Comparison of ENCODE assay signal across 8 mouse cellular contexts in genomic region chr2:92431611-92432179, GRCm38 (mm10). TPM values are rescaled to one million over a fixed set of nuclear protein-coding genes. Genes with fewer than 3 reads are reported as not detected.
DNase-seq lines count a peak whose midpoint lies in the region; ATAC-seq and TF ChIP-seq lines count a peak whose summit lies in the region.

No protein-coding gene starts in this region.

- peaks cover 6% of the 10 kb centered on the region for H3K27me3 ChIP-seq in CH12.LX (replicated peaks)
- H3K27me3 ChIP-seq in forebrain, embryonic 10.5 days (ENCODE audit: poor library complexity, severe bottlenecking): peaks cover 9% of the 10 kb centered on the region
- no peaks in the 10 kb centered on the region for H3K27me3 ChIP-seq in limb, embryonic 15.5 days

- DNase-seq in gastrocnemius, adult 2 months: no peak
- no peak for DNase-seq in gastrocnemius, adult 18-20 months (ENCODE audit: low spot score)
- no peak for DNase-seq in CH12.LX (ENCODE audit: extremely low read depth)
- no peak for DNase-seq in forebrain, embryonic 10.5 days (ENCODE audit: extremely low spot score, low spot score)
- DNase-seq in thymus, postnatal 14 days: no peak
- no peak for DNase-seq in yolk sac, embryonic 10.5 days (ENCODE audit: low spot score)
- DNase-seq in B cell, adult 2 months: no peak

- peak overlapping the region; percentile 97 for H3K27ac ChIP-seq in gastrocnemius, adult 2 months
- H3K27ac ChIP-seq in CH12.LX (ENCODE audit: insufficient read depth, low read depth): no peak overlapping the region
- H3K27ac ChIP-seq in forebrain, embryonic 10.5 days: peak overlapping the region; percentile 68; the same call in 1 of the 2 replicates
- peak overlapping the region; percentile 79 for H3K27ac ChIP-seq in limb, embryonic 15.5 days

- no peak overlapping the region for H3K9ac ChIP-seq in CH12.LX (ENCODE audit: insufficient read depth, low read depth)
- H3K9ac ChIP-seq in limb, embryonic 15.5 days: 0 out of 2 replicates have a peak overlapping the region, but pooled peaks have one; percentile 7

- peaks cover 12 to 53% of the 10 kb centered on the region in 2 experiments for H3K36me3 ChIP-seq in CH12.LX (replicated peaks in 1 of 2; ENCODE audit: control insufficient read depth in 1 of 2, insufficient read depth in 1 of 2, low read length in 1 of 2)
- peaks cover 8% of the 10 kb centered on the region for H3K36me3 ChIP-seq in forebrain, embryonic 10.5 days (replicated peaks)
- no peaks in the 10 kb centered on the region for H3K36me3 ChIP-seq in limb, embryonic 15.5 days

- TF ChIP-seq RAD21 in CH12.LX (IDR thresholded peaks at IDR 0.05; ENCODE audit: low read depth, low read length): no peak

- in situ Hi-C loops in CH12.LX (cut with MboI; ENCODE audit: low pct_ligation_motif_present, low pct_unique_long_range_greater_than_20kb, low sequenced_read_pairs): loop anchor here (5.0 kb wide), 1 partner anchor 444 kb away; no protein-coding TSS in a partner anchor

- peaks cover 53% of the 10 kb centered on the region for H3K79me2 ChIP-seq in CH12.LX (replicated peaks; ENCODE audit: control insufficient read depth, extremely low read depth, insufficient read depth, poor library complexity, severe bottlenecking)

- peak overlapping the region; percentile 90 for H3K4me2 ChIP-seq in CH12.LX (ENCODE audit: insufficient read depth, low read depth, poor library complexity, severe bottlenecking)
- peak overlapping the region; percentile 83 for H3K4me2 ChIP-seq in limb, embryonic 15.5 days

- dilution Hi-C loops in CH12.LX (cut with MboI; ENCODE audit: extremely low pct_ligation_motif_present, extremely low pct_unique_long_range_greater_than_20kb, low sequenced_read_pairs): no loop called here

- no peak for TF ChIP-seq EP300 in CH12.LX (IDR thresholded peaks at IDR 0.05; ENCODE audit: low read length)

- H3K9me3 ChIP-seq in CH12.LX (replicated peaks; ENCODE audit: low read length): peaks cover 6% of the 10 kb centered on the region
- peaks cover 4% of the 10 kb centered on the region for H3K9me3 ChIP-seq in forebrain, embryonic 10.5 days
- H3K9me3 ChIP-seq in limb, embryonic 15.5 days: no peaks in the 10 kb centered on the region

- no peak for TF ChIP-seq POLR2A in CH12.LX (IDR thresholded peaks at IDR 0.05; ENCODE audit: low read depth, low read length)

- peak overlapping the region; percentile 84 for H3K4me3 ChIP-seq in gastrocnemius, adult 2 months
- H3K4me3 ChIP-seq in CH12.LX (replicated peaks in 1 of 3; ENCODE audit: low read depth in 2 of 3, low read length in 2 of 3, poor library complexity in 1 of 3): peak overlapping the region in 2 of 3 experiments; percentile 92 to 100
- peak overlapping the region; percentile 93 for H3K4me3 ChIP-seq in forebrain, embryonic 10.5 days
- peak overlapping the region; percentile 64 for H3K4me3 ChIP-seq in limb, embryonic 15.5 days

- WGBS in forebrain, embryonic 10.5 days: 46% methylated on average over 11 of the region's 11 CpGs
- WGBS in limb, embryonic 15.5 days: 40% methylated on average over 11 of the region's 11 CpGs

- no peak for TF ChIP-seq CTCF in gastrocnemius, adult 2 months (IDR thresholded peaks at IDR 0.05)
- TF ChIP-seq CTCF in CH12.LX (conservative IDR thresholded peaks at IDR 0.05 in 1 of 2, IDR thresholded peaks at IDR 0.05 in 1 of 2; ENCODE audit: low read depth in 2 of 2, low read length in 2 of 2): no peak

- intact Hi-C loops in gastrocnemius, adult 2 months (cut with DNase I): no loop called here

- H3K4me1 ChIP-seq in CH12.LX (ENCODE audit: control insufficient read depth in 1 of 2, insufficient read depth in 2 of 2): peaks cover 11 to 54% of the 10 kb centered on the region in 2 experiments
- H3K4me1 ChIP-seq in forebrain, embryonic 10.5 days: peaks cover 66% of the 10 kb centered on the region
- peaks cover 66% of the 10 kb centered on the region for H3K4me1 ChIP-seq in limb, embryonic 15.5 days

- no peak for ATAC-seq in limb, embryonic 15.5 days (ENCODE audit: insufficient number of reproducible peaks, low FRiP score, low TSS enrichment, low read depth)

TF ChIP-seq in CH12.LX, 34 proteins besides CTCF, POLR2A, EP300 and RAD21:
- TF ChIP-seq E2F4 (IDR thresholded peaks at IDR 0.05; ENCODE audit: insufficient replicate concordance, low read depth, low read length) (no peak), ELF1 (IDR thresholded peaks at IDR 0.05; ENCODE audit: low read depth, low read length) (no peak), ZMIZ1 (IDR thresholded peaks at IDR 0.05; ENCODE audit: low read depth, low read length) (no peak), GABPA (IDR thresholded peaks at IDR 0.05; ENCODE audit: insufficient replicate concordance, low read depth, low read length) (no peak), POLR2AphosphoS2 (IDR thresholded peaks at IDR 0.05; ENCODE audit: low read depth, low read length) (no peak), USF1 (IDR thresholded peaks at IDR 0.05; ENCODE audit: low read depth, low read length) (no peak), HCFC1 (IDR thresholded peaks at IDR 0.05; ENCODE audit: low read depth, low read length) (no peak), CHD1 (IDR thresholded peaks at IDR 0.05; ENCODE audit: low read depth, low read length) (no peak), RCOR1 (conservative IDR thresholded peaks at IDR 0.05; ENCODE audit: low read depth, low read length) (no peak), JUND (conservative IDR thresholded peaks at IDR 0.05; ENCODE audit: low read depth, low read length) (no peak), MXI1 (IDR thresholded peaks at IDR 0.05; ENCODE audit: low read depth, low read length) (no peak), SMC3 (IDR thresholded peaks at IDR 0.05; ENCODE audit: low read depth, low read length) (no peak), IRF4 (IDR thresholded peaks at IDR 0.05; ENCODE audit: low read depth, low read length) (no peak), ZKSCAN1 (IDR thresholded peaks at IDR 0.05; ENCODE audit: borderline replicate concordance, low read depth, low read length) (no peak), PAX5 (IDR thresholded peaks at IDR 0.05; ENCODE audit: low read length) (no peak), BHLHE40 (IDR thresholded peaks at IDR 0.05; ENCODE audit: low read depth, low read length) (no peak)

RNA-seq across cellular contexts. Expression of gene Cry2, which starts 2.1 kb away (rescaled TPM):
- 10 to 100 TPM; 12.5 to 26.8 TPM for total RNA-seq in gastrocnemius, adult 2 months (2021)
- total RNA-seq in gastrocnemius, adult 18-20 months (2021): 10 to 100 TPM; 18.5 to 21.2 TPM
- total RNA-seq in CH12.LX (2012; rRNA removed) (8.8 and 12.7 TPM in 2 replicates), CH12.LX (2014; rRNA removed) (3.7 and 4.3 TPM in 2 replicates)
- 15.2 and 15.9 TPM in 2 replicates for polyA plus RNA-seq in CH12.LX (2012; ENCODE audit: insufficient read length, low read depth)
- polyA plus RNA-seq in forebrain, embryonic 10.5 days (2016; fragmentation: Nextera tagmentation; extraction: Ambion mirVana): 25.5 and 27.3 TPM in 2 replicates
- 40.3 and 41.5 TPM in 2 replicates for polyA plus RNA-seq in limb, embryonic 15.5 days (2015; fragmentation: Nextera tagmentation; extraction: Ambion mirVana)

RNA-seq across cellular contexts. Expression of gene Slc35c1, which starts 28.6 kb away (rescaled TPM):
- 1 to 10 TPM; 4.9 to 5.1 TPM for total RNA-seq in gastrocnemius, adult 2 months (2021)
- total RNA-seq in gastrocnemius, adult 18-20 months (2021): 1 to 10 TPM; 4.3 to 6.0 TPM
- total RNA-seq in CH12.LX (2012; rRNA removed) (7.3 and 8.7 TPM in 2 replicates), CH12.LX (2014; rRNA removed) (2.8 and 4.1 TPM in 2 replicates)
- polyA plus RNA-seq in CH12.LX (2012; ENCODE audit: insufficient read length, low read depth): 18.4 and 22.7 TPM in 2 replicates
- 14.2 and 14.4 TPM in 2 replicates for polyA plus RNA-seq in forebrain, embryonic 10.5 days (2016; fragmentation: Nextera tagmentation; extraction: Ambion mirVana)
- 14.8 and 15.6 TPM in 2 replicates for polyA plus RNA-seq in limb, embryonic 15.5 days (2015; fragmentation: Nextera tagmentation; extraction: Ambion mirVana)

RNA-seq across cellular contexts. Expression of gene Mapk8ip1, which starts 30.6 kb away (rescaled TPM):
- total RNA-seq in gastrocnemius, adult 2 months (2021): 1 to 10 TPM; 3.0 to 3.9 TPM
- 1 to 10 TPM; 2.8 to 2.9 TPM for total RNA-seq in gastrocnemius, adult 18-20 months (2021)
- total RNA-seq in CH12.LX (2012; rRNA removed): 4.1 and 5.4 TPM in 2 replicates
- total RNA-seq in CH12.LX (2014; rRNA removed): 5.0 and 5.5 TPM in 2 replicates
- polyA plus RNA-seq in CH12.LX (2012; ENCODE audit: insufficient read length, low read depth): 11.0 and 13.0 TPM in 2 replicates
- polyA plus RNA-seq in forebrain, embryonic 10.5 days (2016; fragmentation: Nextera tagmentation; extraction: Ambion mirVana): 47.0 and 48.1 TPM in 2 replicates
- 23.8 and 27.0 TPM in 2 replicates for polyA plus RNA-seq in limb, embryonic 15.5 days (2015; fragmentation: Nextera tagmentation; extraction: Ambion mirVana)

RNA-seq across cellular contexts. Expression of gene 1700029I15Rik, which starts 49.4 kb away (rescaled TPM):
- total RNA-seq in gastrocnemius, adult 2 months (2021): 1 to 10 TPM in 1 of 2 experiments, under 1 TPM in 1; 0.69 to 1.1 TPM
- total RNA-seq in gastrocnemius, adult 18-20 months (2021): under 1 TPM; 0.66 to 0.73 TPM
- total RNA-seq in CH12.LX (2012; rRNA removed) (2.9 and 3.4 TPM in 2 replicates), CH12.LX (2014; rRNA removed) (0.39 and 0.67 TPM in 2 replicates)
- polyA plus RNA-seq in CH12.LX (2012; ENCODE audit: insufficient read length, low read depth): 3.0 and 5.0 TPM in 2 replicates
- 3.9 and 4.4 TPM in 2 replicates for polyA plus RNA-seq in forebrain, embryonic 10.5 days (2016; fragmentation: Nextera tagmentation; extraction: Ambion mirVana)
- polyA plus RNA-seq in limb, embryonic 15.5 days (2015; fragmentation: Nextera tagmentation; extraction: Ambion mirVana): 3.5 TPM in 2 replicates

RNA-seq across cellular contexts. Expression of gene Large2, which starts 57.0 kb away (rescaled TPM):
- under 1 TPM in 1 of 2 experiments, not detected in 1; 0.64 TPM for total RNA-seq in gastrocnemius, adult 2 months (2021)
- under 1 TPM in 1 of 2 experiments, not detected in 1; 0.57 TPM for total RNA-seq in gastrocnemius, adult 18-20 months (2021)
- 1.4 and 1.5 TPM in 2 replicates for total RNA-seq in CH12.LX (2012; rRNA removed)
- total RNA-seq in CH12.LX (2014; rRNA removed): 0.19 TPM in 1 of 2 replicates, not detected in the other
- 0.45 and 0.89 TPM in 2 replicates for polyA plus RNA-seq in CH12.LX (2012; ENCODE audit: insufficient read length, low read depth)
- polyA plus RNA-seq in forebrain, embryonic 10.5 days (2016; fragmentation: Nextera tagmentation; extraction: Ambion mirVana): 31.9 and 33.5 TPM in 2 replicates
- polyA plus RNA-seq in limb, embryonic 15.5 days (2015; fragmentation: Nextera tagmentation; extraction: Ambion mirVana): 17.6 and 18.4 TPM in 2 replicates
